Mouse (Mus musculus) adrenal gland, postnatal 25 days (tissue): ENCODE data around the gene Slc16a6. TPM values are rescaled to one million over a fixed set of nuclear protein-coding genes. Genes with fewer than 3 reads are reported as not detected.

Source experiments
- DNase-seq: peaks from one replicate; pipeline ENCODE4 v3.0.0; 2021; ENCODE audit warnings: mixed read lengths
- total RNA-seq: library from RNA; stranded (reverse); gene quantifications from 2 replicates; pipeline ENCODE4 v1.2.3, GENCODE M21; 2021

Slc16a6 gene
- total RNA-seq, 1 experiment from 2014 or later, result 0.46 TPM

DNA sequence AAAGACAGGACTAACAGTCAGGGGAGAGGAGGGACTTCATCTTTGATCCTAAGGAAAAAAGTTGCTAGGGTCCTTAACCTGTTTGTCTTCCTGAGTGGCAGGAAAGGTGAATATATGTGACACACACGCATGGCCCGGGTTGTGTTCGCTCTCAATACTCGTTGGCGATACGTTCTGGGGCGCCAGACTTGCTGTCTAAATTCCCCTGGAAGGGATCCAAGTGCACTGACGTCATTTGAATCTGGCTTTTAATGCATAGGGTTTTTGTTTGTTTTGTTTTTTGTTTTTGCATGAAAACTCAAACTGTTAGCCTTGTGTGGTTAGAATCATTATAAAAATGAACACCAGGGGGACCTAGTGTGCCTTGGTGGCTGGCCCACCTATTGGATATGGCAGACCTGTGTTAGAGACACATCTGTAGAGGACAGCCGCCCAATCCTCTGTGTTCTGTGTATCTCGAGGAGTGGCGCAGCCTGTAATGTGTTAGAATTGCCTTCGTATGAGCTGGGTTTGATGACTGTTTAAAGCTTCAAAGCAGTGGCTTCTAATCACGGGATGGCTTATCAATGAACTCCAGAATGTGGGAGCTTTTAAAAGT is 27.9 kb downstream of the Slc16a6 start:
- no peak for DNase-seq

GRCm38 (mm10) chr11:109444600-109444999 is 28.8 kb downstream of the Slc16a6 start:
- peak; percentile 19 for DNase-seq

DNA sequence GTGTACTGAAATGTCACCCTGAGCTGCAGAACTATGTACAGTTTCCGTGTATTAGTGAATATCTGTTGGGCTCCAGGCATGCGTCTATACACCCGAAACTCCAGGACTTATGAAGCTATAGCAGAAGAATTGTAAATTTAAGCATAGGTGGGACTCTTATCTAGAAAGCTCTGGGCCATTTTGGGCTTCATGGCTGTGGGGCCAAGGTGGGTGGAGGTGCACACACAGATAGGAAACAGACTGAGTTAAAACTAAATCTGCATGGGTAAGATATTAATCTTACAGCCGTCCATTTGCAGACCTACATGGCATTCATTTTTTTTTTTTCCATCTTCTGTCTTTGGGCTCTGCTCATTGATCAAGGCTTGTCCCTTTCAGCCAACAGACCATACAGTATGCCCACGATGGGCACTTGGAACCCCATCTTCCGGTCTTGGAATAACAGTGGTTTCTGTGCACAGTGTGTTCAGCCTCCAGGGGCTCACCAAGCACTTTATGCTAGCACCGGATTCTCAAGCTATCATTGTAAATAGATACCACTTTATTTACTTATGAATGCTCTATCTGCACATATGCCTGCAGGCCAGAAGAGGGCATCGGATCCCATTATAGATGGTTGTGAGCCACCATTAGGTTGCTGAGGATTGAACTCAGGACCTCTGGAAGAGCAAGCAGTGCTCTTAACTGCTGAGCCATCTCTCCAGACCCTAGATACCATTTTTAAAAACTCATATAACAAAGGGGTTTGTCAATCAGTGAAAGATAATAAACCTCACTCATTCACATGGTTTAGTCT is 29.7 kb downstream of the Slc16a6 start:
- no peak for DNase-seq

DNA sequence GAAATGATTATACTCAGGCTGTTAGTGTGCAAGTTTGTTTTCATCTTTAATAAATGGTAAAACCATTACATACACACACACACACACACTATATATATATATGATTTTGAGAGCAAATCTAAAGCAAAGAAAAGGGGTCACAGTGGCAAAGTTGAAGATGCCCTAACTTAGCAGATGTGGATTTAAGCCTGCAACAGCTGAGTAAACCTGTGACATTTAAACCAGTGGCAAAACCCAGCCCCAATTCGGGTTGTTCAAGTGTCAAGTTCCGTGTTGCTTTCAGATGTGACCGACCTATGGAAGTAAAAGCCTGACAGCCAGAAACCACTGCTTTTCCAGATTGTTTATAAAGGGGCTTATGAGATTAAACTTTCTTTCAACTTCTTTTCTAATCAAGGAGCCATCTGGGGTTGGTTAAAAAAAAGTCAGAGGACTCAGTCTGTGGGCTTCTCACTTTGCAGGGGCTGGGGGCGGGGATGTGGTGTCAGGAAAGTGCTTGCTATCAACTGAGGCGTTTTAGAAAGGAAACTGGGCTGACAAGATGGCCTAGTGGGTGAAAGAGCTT is 31.1 kb downstream of the Slc16a6 start:
- DNase-seq, result no peak

DNA sequence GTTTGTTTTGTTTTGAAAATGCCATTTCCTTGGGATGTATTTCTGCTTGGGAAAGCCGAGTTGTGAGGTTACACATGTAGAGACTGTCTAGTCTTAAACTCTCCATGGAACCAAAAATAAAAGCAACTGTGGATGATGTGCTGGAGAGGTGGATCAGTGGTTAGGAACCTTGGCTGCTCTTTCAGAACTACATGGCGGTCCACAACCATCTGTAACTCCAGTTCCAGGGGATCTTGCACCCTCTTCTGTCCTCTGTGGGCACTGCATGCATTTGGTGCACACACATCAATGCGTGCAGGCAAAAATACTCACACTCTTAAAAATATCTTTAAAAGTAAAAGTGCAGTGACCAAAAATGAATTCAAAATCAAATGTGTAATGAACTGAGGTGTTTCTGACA is 32.3 kb downstream of the Slc16a6 start:
- peak; percentile 36 for DNase-seq

DNA sequence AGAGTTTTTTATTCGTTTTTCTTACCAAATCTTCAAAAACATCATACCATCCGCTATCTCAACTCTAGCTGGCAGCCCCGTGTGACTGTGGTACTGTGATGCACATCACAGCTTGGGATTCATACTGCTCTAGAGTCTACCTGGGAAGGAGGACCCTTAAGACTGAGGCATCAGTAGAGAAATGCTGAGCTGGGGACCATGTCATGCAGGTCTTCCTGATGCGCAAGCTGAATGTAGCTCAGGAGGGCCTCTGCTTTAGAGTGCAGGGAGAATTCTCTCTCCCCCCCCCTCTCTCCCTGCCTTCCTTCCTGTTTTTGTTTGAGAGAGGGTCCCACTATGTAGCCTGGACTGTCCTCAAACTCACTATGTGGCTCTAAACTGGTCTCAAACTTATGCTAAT is 32.8 kb downstream of the Slc16a6 start:
- DNase-seq, result no peak

DNA sequence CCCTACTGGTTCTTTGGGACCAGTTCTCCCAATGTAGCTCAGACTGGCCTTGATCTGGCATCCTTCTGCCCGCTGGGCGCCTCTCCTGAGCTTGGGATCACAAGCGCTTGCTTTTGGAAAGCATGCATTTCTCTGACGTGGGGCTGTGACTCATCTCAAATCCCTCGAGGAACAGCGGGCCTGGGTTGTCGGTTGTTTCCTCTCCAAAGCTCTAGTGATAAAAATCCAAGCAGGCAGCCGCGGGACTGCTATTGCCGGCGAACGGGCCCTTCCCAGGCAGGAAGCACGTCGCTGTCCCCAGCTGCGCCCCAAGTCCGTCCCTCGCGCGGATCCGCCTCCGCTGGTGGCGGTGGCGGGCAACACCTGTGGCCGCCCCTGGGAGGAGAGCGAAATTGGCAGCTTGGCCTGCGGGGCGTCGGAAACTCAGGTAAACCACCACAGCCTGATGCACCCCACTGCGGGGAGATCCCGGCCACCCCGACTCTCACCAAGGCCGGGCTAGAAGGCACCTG is 33.5 kb downstream of the Slc16a6 start:
- peak; percentile 76 for DNase-seq

- no peak for DNase-seq
Observed at GRCm38 (mm10) chr11:109439209-109439608, 34.2 kb downstream of the Slc16a6 start.

DNA sequence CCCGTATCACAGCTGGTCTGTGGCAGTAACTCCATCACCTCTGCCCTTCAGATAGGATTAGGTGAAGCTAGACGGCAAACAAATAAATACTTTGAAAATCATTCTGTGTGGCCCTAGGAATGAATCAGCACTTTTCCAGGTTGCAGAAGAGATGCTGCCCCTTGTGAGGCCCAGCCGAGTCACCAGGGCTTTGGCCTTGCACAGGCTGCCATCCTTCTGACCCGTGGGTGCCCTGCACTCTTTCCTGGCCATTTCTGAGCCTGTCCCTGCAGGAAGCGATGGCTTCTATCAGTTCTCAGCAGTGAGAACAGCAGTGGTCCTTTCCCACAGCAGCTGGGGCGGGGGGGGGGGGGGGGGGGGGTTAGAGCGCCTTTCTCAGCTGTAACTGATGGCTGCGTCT is 36.5 kb downstream of the Slc16a6 start:
- DNase-seq, result no peak

DNA sequence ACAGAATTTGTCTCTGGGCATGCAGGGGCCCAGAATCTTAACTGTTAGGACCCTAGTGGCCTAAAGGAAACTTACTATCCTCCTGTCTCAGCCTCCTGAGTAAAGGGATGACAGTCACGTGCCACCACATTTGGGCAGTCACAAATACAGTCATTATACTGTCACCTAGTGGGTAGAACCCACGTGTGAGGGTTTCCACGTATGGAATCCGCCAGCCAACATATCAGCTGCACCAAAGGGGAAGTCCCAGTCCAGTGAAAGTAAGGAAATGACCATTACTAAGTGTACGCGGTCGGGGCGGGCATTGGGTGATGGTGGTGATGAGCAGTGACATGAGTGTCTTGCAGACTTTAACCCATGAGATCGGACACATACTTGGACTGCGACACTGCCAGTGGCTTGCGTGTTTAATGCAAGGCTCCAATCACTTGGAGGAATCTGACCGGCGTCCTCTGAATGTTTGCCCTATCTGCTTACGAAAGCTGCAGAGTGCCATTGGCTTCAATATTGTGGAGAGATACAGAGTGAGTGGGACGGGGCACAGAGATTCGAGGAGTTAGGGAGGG is 39.1 kb downstream of the Slc16a6 start:
- DNase-seq, result no peak

DNA sequence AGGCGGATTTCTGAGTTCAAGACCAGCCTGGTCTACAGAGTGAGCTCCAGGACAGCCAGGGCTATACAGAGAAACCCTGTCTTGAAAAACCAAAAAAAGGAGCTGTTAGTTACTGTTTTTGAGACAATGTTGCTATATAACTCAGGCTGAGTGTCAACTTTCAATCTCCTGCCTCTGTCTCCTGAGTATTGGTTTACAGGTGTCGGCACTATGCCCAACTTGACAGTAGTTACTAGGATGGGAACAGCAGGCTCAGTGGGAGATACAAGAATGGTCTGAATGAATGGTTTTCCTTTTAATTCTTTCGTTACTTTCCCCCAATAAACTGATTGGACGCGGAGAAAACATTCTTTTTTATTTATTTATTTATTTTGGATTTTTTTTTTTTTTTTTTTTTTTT is 46.0 kb downstream of the Slc16a6 start:
- DNase-seq, result no peak

DNA sequence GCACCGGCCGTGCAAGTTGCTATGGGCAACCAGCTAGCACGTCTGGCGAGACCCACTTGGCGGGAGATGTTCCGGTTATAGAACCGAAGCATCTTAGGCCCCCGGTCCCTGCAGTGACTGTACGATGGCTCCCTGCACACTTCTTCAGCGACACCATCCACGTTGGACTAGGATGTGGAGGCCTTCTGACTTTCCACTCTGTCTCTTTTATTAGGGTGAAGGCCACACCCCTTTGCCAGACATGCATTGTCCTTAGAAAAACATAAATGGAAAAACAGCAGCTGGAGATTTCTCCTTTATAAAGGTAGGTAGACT is 47.2 kb downstream of the Slc16a6 start:
- no peak for DNase-seq

DNA sequence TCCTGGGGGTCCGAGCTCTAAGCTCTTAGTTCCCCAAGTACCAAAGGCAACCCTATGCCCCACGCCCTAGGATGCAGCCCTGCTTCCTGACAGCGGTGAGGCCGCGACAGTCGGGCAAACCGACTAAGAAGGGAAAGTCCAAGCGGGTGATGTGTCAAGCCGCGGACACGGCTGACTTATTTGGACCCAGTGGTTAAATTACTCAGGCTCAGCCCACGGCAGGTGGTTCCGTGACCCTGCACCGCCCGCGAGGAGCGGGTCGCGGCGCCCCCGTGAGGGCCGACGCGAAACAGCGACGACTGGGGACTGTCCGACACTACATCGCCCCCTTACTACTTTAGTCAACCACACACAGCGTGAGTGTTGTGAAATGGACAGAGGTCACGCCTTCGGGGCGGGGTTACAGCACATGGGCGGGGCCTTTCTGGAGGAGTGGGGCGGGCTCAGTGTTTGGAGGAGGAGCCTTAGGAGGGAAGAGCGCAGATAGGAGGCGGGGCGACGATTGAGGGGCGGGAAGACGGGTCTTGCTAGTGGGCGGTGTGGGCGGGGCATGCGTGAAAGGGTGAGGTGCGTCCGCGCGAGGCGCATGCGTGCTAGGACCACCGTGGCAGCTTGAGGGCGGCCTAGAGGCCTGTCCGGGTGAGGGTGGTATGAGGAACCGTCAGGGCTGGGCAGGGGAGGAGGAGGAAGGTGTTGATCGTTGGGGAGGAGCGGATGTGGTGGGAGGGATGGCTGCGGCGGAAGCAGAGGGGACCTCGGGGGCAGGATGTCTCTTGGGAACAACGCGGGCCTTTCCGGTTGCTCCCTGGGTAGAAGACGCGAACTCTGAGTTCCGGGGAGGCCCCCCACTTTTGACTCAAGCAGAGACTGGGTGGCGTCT is 47.8 kb downstream of the Slc16a6 start, which contains the start of gene Amz2:
Amz2 (plus strand) TSS at position 555 of the 880 bp plus-strand sequence.
- DNase-seq, result peak; percentile 99

DNA sequence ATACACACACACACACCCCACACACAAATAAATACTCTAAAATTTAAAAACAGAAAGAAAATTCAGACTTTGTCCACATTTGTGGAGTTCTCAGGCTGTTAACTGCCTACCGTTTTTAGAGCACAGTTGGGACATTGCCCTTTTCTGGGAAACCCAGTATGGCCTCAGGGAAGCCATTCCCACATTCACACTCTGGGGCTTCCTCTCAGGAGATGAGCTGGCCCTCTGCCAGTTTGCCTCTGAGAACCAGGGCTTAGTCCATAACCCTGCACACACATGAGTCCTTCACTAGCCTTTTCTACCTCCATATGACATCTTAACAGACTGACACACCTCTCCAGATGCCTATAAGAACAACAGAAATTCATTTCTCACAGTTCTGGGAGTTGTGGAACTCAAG is 50.1 kb downstream of the Slc16a6 start:
- no peak for DNase-seq

GRCm38 (mm10) chr11:109422263-109422662 is 51.1 kb downstream of the Slc16a6 start:
- DNase-seq, result no peak

DNA sequence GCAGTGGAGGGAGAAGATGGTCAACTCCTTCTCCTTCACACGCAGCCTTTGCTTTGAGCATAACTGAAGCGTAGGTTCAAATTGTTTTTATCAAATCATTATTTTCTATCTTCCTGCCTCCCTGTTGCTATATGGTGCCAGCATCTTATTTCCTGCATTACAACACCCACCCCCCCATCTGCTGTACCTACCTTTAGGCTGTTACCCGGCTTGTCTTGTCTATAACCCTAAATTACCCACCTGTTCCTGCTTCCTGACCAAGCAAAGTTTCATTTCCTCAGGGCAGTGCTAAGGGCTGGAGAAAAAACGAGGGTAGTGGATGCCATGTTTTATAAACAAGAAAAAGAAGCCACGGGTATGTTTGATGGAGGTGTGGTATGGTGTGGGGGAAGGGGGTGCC is 52.2 kb downstream of the Slc16a6 start:
- no peak for DNase-seq

GRCm38 (mm10) chr11:109420567-109420962 is 52.8 kb downstream of the Slc16a6 start:
- DNase-seq, result no peak

DNA sequence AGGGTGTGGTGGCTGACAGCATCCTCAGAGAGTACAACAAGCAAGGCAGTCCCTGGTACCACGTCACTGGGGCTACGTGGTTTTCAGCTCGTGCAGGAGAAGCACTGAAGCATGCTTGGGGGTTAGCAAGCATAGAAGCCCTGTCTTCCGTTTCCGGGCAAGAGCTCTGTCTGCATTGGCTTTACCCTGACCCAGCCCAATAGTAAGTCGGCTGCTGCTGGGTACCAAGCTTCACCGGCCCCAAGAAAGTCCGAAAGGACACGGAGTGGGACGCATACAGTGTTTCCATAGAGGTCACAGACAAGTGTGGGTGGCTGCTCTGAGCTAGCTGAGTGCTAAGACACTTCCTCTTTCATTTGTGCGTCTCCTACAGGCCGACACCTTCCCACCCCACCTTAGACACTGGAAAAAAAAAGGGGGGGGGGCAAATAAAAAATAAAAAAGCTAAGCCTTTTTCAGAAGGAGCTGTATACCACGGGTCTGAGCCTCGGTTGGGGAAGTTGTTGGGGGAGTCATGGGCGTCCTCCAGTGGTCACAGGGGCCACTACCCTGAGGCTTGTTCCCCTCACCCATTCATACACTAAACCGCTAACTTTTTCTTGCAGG is 53.3 kb downstream of the Slc16a6 start:
- no peak for DNase-seq

- DNase-seq, result no peak
Observed at GRCm38 (mm10) chr11:109419461-109419860, 53.9 kb downstream of the Slc16a6 start.

DNA sequence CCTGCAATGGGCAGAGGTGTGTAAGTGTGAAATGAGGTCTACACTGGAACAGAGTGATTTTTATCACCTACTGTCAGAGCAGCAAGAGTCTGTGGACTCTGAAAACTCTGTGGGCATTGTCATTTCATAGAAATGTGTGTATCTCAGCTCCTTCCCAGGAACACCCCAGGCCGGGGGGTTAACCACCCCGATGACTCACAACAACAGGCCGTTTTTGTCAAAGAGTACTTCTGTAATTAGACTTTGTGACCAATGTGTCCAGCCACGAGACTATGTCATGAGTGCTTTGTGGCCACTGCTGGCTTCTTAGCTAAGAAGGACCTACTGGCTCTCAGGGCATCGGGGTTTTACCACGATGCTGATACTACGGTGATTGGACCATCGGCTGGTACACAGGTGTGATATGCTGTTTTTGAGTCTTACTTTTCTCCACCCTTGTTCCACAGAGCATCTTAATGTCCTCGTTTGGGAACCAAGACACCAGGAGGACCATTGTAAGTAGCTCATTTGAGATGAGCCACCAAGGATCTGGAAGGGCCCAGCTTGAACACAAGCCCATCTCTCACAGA is 55.8 kb downstream of the Slc16a6 start:
- no peak for DNase-seq

- DNase-seq, result no peak
Observed at GRCm38 (mm10) chr11:109416709-109417420, 56.5 kb downstream of the Slc16a6 start.
